Comparison of ENCODE assay signal across 9 mouse cellular contexts in genomic region chr10:79701443-79702129, GRCm38 (mm10). TPM values are rescaled to one million over a fixed set of nuclear protein-coding genes. Genes with fewer than 3 reads are reported as not detected.
DNase-seq lines count a peak whose midpoint lies in the region; TF ChIP-seq lines count a peak whose summit lies in the region.
"Had no signal": no experiment of that assay in that cellular context is flagged by ENCODE, and none has a peak within 500 bp of the region (broad histone marks: within the 10 kb centered on the region; RNA-seq: fewer than 3 reads in every experiment).

No protein-coding gene starts in this region.

- no peak for DNase-seq in left cerebral cortex, adult 2 months (ENCODE audit: extremely low spot score in 1 of 2, low spot score in 2 of 2)
- no peak for DNase-seq in left cerebral cortex, postnatal 36 days (ENCODE audit: low spot score in 2 of 2)
- DNase-seq in heart, adult 9 months (ENCODE audit: low spot score in 2 of 2): peak; percentile 87 to 89
- DNase-seq in kidney, adult 9 months: peak; percentile 60
- peak; percentile 91 for DNase-seq in lung, postnatal 36 days
- no peak for DNase-seq in layer of hippocampus, adult 18-20 months (ENCODE audit: low spot score in 2 of 2)
- DNase-seq in frontal cortex, postnatal 14 days (ENCODE audit: low spot score in 2 of 2): no peak
- no peak for DNase-seq in spleen, postnatal 36 days (ENCODE audit: low spot score in 2 of 2)

- intact Hi-C loops in left cerebral cortex, adult 2 months (cut with DNase I): no loop called here
- intact Hi-C loops in left cerebral cortex, postnatal 36 days (cut with DNase I): no loop called here

- no peak for TF ChIP-seq CTCF in left cerebral cortex, adult 2 months (IDR thresholded peaks at IDR 0.05)

- H3K27ac ChIP-seq in left cerebral cortex, adult 2 months: peak overlapping the region; percentile 78
- H3K27ac ChIP-seq: embryonic facial prominence, embryonic 12.5 days had no signal

- H3K4me3 ChIP-seq in left cerebral cortex, adult 2 months: no peak overlapping the region
- H3K4me3 ChIP-seq: embryonic facial prominence, embryonic 12.5 days had no signal

RNA-seq across cellular contexts. Expression of gene Bsg, which starts 2.7 kb away (rescaled TPM):
- total RNA-seq in left cerebral cortex, adult 2 months (2021): 100 to 1,000 TPM; 539 to 573 TPM
- total RNA-seq in left cerebral cortex, postnatal 36 days (2021): 100 to 1,000 TPM; 593 to 646 TPM
- 100 to 1,000 TPM; 554 to 566 TPM for total RNA-seq in layer of hippocampus, adult 18-20 months (2021)

RNA-seq across cellular contexts. Expression of gene Gzmm, which starts 12.8 kb away (rescaled TPM):
- total RNA-seq in left cerebral cortex, adult 2 months (2021): 1 to 10 TPM; 2.1 to 4.0 TPM
- 1 to 10 TPM; 1.8 to 2.0 TPM for total RNA-seq in left cerebral cortex, postnatal 36 days (2021)
- total RNA-seq in layer of hippocampus, adult 18-20 months (2021): 1 to 10 TPM; 3.3 to 3.6 TPM

RNA-seq across cellular contexts. Expression of gene Hcn2, which starts 14.8 kb away (rescaled TPM):
- total RNA-seq in left cerebral cortex, adult 2 months (2021): 100 to 1,000 TPM; 129 to 142 TPM
- total RNA-seq in left cerebral cortex, postnatal 36 days (2021): 100 to 1,000 TPM; 128 to 152 TPM
- total RNA-seq in layer of hippocampus, adult 18-20 months (2021): 100 to 1,000 TPM; 134 TPM

RNA-seq across cellular contexts. Expression of gene Cdc34, which starts 19.6 kb away (rescaled TPM):
- total RNA-seq in left cerebral cortex, adult 2 months (2021): 10 to 100 TPM; 80.7 to 84.8 TPM
- total RNA-seq in left cerebral cortex, postnatal 36 days (2021): 10 to 100 TPM; 76.2 to 90.0 TPM
- total RNA-seq in layer of hippocampus, adult 18-20 months (2021): 10 to 100 TPM; 65.4 to 74.2 TPM

RNA-seq across cellular contexts. Expression of gene Tpgs1, which starts 32.4 kb away (rescaled TPM):
- 10 to 100 TPM; 79.3 to 80.6 TPM for total RNA-seq in left cerebral cortex, adult 2 months (2021)
- 10 to 100 TPM; 71.4 to 91.6 TPM for total RNA-seq in left cerebral cortex, postnatal 36 days (2021)
- 10 to 100 TPM; 64.4 to 68.5 TPM for total RNA-seq in layer of hippocampus, adult 18-20 months (2021)

Comparison
In these comparisons a context has a peak if more than half of its experiments do, and no peak if none do; other contexts are left out.
1. DNase-seq: peak in heart, adult 9 months (2 of 2), kidney, adult 9 months (single experiment) and lung, postnatal 36 days (single experiment); none in left cerebral cortex, adult 2 months (0 of 2), left cerebral cortex, postnatal 36 days (0 of 2), layer of hippocampus, adult 18-20 months (0 of 2), frontal cortex, postnatal 14 days (0 of 2) and spleen, postnatal 36 days (0 of 2).